Mouse (Mus musculus) embryonic stem cell, embryonic (primary cell): ENCODE results near the gene Hspa8.
"Not testable (repeated sequence)": the region's sequence is repeated elsewhere in the genome, so short reads cannot be mapped to it uniquely, and the experiment has no call there.

Source experiments
- CTCF ChIA-PET, 4 experiments: fragments of 300-600 bp in 2 of 4; fragments of 350-600 bp in 2 of 4; sonication (Branson Sonifier 250); formaldehyde crosslinking; loops; one replicate each; lab custom pipeline; 2022; ENCODE audit warnings: inconsistent platforms in 2 of 4; lab: Charles Lee
- POLR2A ChIA-PET, 4 experiments: fragments of 300-600 bp in 2 of 4; fragments of 350-600 bp in 2 of 4; sonication (Branson Sonifier 250); formaldehyde crosslinking; loops; one replicate each; lab custom pipeline; 2022; ENCODE audit warnings: antibody characterized with exemption in 4 of 4, inconsistent platforms in 1 of 4; lab: Charles Lee

Gene Hspa8

DNA sequence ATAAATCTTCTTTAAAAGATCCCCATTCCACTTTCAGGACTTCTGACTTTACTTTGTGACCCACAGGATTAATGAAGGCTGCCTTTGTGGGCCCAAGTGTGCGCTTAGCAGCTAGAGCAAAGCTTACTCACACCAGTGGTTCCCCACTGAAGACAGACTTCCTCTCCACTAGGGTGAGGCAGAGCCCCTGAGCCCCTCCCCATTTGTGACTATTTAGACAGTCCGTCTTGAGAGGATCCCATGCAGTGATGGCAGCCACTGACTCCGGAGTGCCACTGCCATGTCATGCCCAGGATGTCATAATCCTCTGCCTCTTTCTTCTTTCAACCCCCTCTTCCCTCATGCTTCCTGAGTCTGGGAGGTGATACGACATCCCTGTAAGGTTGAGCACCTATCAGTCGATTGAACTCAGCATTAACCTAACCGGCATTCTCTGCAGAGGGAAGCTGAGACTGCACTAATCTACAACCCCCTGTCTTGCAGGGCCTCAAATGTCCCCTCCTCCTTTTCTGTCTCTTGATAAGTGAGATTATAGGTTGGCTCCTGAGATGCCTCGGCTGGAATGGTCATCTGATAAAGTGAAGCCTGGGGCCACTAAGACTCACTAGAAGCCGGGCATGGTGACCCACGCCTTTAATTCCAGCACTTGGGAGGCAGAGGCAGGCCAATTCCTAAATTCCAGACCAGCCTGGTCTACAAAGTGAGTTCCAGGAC is 2.4 kb upstream of the Hspa8 start:
- POLR2A ChIA-PET: interaction anchor here in 3 of 4 experiments (0.7 to 15.2 kb wide), 20 partner anchors 8 to 558 kb away, joined by 3 to 461 read pairs (median 24); partner anchors contain the start of gene Clmp (in 1 of the 3)
- CTCF ChIA-PET: no interaction called here

DNA sequence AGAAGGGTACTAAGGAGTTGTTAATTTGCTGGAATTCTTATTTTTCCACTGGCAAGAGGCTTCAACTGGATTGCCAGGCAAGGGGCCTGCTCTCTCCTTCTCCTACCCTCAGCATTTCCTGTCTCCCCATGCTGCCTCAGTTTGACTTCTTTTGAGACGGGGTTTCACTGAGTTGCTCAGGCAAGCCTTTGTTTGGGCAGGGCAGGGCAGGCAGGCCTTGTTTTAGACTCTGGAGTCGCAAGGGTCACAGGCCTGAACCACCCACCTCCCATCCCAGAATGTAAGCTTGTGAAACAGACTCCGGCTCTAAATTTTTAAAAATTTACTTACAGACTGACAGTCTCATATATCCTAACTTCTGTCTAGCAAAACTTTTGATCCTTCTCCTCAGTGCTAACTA is 1.7 kb upstream of the Hspa8 start:
- POLR2A ChIA-PET: interaction anchor here (0.6 to 15.2 kb wide), 30 partner anchors 7 to 559 kb away, joined by 3 to 461 read pairs (median 12); partner anchors contain the start of gene Clmp (in 1 of the 4)
- CTCF ChIA-PET: interaction anchor here in 1 of 4 experiments (0.9 kb wide), 1 partner anchor 9 kb away, joined by 3 read pairs; no protein-coding TSS in a partner anchor

DNA sequence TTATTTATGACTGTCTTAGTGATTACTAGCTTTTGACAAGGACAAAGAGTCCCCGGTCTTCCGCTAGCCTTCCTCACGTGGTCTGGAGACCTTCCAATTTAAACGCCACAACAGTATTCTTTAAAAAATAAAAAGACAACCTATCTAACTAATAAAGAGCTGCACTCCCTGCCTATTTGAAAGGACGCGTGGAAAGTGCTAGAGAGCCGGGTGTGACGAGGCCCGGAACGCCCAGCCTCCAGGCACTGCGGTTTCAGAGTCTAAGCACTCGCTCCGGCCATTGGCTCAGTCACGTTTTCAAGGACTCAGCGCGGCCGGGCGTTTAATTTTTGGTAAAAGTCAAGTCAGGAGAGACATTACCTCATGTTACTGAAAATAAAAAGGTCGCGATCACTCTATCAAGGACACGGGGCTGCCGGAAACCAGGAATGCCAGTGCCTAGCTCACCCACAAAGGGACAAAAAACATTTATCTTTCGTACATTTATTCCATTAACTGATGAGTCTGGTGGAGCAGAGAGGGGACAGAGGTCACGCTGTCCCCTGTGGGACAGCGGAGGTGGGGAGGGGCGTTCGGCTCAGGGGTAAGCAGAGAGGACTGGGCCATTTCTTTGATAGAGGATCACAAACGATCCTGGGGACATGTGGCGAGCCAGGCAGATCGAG is 815 bp upstream of the Hspa8 start:
- ChIA-PET CTCF (interaction anchor here in 1 of 4 experiments (0.6 to 1.9 kb wide), 5 partner anchors 9 to 1091 kb away, joined by 3 to 7 read pairs (median 3); no protein-coding TSS in a partner anchor), POLR2A (interaction anchor here (0.6 to 15.2 kb wide), 69 partner anchors 6 to 1396 kb away, joined by 3 to 461 read pairs (median 5); partner anchors contain the start of gene Clmp (in 1 of the 4))

DNA sequence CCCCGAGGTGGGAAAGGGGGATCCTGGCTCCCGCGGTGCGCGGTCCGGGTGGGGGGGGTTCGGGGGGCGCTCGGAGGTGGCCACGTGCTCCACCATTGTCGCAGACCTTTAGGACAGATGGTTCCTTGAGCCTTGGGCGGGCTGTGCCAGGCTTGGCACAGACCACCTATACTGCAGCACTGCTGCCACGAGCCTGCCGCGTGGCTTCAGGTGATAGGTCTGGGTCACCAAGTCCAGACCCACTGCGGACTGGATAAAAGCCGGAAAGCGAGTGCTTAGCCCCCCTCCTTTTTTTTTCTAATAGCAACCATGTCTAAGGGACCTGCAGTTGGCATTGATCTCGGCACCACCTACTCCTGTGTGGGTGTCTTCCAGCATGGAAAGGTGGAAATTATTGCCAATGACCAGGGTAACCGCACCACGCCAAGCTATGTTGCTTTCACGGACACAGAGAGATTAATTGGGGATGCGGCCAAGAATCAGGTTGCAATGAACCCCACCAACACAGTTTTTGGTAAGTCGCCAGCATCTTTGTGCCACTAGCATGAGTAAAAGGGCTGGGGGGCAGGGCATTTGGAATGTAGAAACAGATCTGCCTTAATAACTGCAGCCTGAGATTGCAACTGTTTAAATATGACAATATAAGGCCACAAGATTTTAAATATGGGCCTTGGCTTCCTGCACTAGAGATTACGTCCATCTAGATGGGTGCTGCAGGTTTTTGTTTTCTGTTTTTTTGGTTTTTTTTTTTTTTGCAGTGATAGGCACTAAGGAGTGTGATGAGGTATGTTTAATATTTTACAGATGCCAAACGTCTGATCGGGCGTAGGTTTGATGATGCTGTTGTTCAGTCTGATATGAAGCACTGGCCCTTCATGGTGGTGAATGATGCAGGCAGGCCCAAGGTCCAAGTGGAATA is 1.1 kb downstream of the Hspa8 start:
- POLR2A ChIA-PET: interaction anchor here (0.9 to 15.2 kb wide), 66 partner anchors 6 to 562 kb away, joined by 3 to 461 read pairs (median 6); partner anchors contain the start of genes Hspa8 (in 1 of the 4) and Scn3b (in 1 of the 4)
- CTCF ChIA-PET: interaction anchor here in 3 of 4 experiments (0.6 to 1.9 kb wide), 9 partner anchors 9 to 406 kb away, joined by 3 to 9 read pairs (median 4); no protein-coding TSS in a partner anchor

DNA sequence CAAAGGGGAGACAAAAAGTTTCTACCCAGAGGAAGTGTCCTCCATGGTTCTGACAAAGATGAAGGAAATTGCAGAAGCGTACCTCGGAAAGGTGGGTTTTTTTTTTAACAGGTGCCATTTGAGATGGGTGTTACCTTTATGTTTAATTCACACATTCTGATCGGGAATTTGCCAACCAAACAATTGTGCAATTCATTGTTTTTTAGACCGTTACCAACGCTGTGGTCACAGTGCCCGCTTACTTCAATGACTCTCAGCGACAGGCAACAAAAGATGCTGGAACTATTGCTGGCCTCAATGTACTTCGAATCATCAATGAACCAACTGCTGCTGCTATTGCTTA is 1.7 kb downstream of the Hspa8 start:
- CTCF ChIA-PET: not testable (repeated sequence)
- POLR2A ChIA-PET: interaction anchor here in 2 of 4 experiments (0.7 to 11.8 kb wide), 8 partner anchors 8 to 177 kb away, joined by 3 to 225 read pairs (median 82); partner anchors contain the start of gene Hspa8 (in 1 of the 2)

DNA sequence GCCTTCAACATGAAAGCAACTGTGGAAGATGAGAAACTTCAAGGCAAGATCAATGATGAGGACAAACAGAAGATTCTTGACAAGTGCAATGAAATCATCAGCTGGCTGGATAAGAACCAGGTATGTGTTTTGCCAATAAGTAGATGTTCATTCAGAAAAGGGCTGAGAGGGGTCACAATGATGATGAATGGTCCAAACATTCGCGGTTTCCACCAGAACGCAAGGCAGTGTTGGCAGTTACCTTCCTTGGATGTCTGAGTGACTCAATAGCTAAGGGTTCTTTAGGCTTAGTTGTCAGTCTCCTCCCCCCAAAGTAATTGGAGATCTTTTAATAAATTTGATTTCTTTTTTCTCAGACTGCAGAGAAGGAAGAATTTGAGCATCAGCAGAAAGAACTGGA is 3.8 kb downstream of the Hspa8 start:
- CTCF ChIA-PET: interaction anchor here (0.5 to 1.4 kb wide), 17 partner anchors 13 to 403 kb away, joined by 3 to 14 read pairs (median 3); partner anchors contain the start of gene Bsx (in 1 of the 4)
- POLR2A ChIA-PET: interaction anchor here (0.6 to 11.8 kb wide), 44 partner anchors 9 to 406 kb away, joined by 3 to 225 read pairs (median 4); partner anchors contain the start of gene Hspa8 (in 1 of the 4)

DNA sequence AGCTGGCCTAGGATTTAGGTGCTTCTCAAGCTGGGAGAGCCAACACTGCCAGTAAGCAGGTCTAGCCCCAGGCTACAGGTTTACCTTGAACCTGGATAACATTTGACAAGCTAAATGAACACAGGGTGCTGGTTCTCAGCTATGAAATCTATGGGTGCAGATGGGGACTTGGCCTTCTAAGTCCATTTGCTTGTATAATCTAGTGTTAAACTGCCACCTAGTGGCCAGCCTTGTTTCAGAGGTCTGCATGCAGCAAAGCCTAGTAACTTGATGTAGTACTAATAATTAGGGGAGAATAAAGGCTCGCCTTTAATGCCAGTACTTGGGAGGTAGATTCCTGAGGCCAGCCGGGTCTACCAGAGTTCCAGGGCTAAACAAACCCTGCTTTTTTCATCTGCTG is 4.5 kb downstream of the Hspa8 start:
- CTCF ChIA-PET: interaction anchor here (0.5 to 1.4 kb wide), 19 partner anchors 11 to 402 kb away, joined by 3 to 14 read pairs (median 3); partner anchors contain the start of gene Bsx (in 1 of the 4)

DNA sequence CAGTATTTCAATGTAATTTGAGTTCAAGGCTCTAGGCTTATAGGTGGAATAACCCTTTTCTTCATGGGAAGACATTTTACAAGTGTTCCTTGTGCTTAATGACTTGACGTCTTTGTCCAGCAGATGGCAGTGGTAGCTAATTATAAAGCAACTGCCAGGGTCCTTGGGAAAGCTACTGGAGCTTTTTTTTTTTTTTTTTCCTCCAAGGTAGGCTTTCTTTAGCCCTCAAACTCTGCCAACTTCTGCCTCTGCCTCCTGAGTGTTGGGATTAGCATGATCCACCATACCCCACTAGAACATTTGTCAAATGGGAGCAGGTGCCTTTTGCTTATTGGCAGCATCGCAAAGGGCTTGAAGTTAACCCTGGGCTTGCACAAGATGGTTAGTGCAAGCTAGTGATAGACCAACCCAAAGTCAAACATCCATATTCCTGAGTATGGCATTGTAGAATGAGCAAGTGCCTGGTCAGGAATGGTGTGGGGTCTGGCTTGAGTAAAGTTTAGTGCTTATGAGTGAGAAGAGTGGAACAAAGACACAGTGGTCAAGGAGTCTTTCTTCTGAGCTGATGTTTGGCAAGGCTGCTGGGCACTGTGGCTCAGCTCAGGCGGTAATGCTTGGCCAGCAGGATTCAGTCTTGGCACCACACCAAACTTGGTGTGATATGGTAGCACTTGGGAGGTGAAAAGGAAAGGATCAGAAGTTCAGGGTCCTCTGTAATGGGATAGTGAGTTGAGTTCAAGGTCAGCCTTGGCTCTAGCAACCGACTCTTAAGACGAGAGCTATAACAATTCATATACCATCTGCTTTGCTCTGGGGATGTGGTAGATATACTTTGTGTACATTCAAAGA is 5.9 kb downstream of the Hspa8 start:
- POLR2A ChIA-PET: interaction anchor here (0.6 to 11.8 kb wide), 91 partner anchors 8 to 1383 kb away, joined by 3 to 225 read pairs (median 4); partner anchors contain the start of genes Hspa8 (in 1 of the 4) and Jhy (in 1 of the 4)

More for the DNA sequence above, 4.5 kb downstream of the Hspa8 start:
- POLR2A ChIA-PET: interaction anchor here (0.6 to 11.8 kb wide), 44 partner anchors 8 to 406 kb away, joined by 3 to 225 read pairs (median 4); partner anchors contain the start of genes Crtam (in 1 of the 4) and Hspa8 (in 1 of the 4)

DNA sequence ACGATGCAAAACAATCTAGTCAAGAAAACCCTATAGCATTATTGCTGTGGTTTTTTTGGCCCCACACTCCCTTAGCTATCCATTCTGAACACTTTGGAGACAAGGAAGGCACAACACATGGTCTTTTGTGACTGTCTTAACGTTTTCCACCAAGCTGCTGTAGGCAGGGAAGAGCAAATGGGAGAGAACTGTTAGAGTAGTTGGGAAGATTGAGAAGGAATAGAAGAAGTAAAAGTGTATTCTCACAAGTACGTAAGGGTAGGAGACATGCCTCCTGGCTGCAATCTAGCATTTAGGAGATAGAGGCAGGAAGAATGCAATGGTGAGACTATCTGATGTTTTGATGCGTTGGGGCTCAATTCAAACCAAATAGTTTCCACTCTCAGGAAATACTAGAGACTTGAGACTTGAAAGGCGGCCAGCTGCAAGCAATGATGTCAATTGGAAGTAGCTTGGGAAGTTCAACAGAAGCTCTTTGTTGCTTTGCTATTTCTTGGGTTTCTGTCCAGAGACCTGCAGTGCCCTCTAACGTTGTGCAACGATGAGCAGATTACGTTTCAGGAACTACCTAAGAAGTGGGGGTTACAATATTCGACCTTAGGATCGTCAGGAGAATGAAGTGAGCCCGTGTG is 6.6 kb downstream of the Hspa8 start:
- ChIA-PET POLR2A (interaction anchor here (0.6 to 11.8 kb wide), 58 partner anchors 8 to 1710 kb away, joined by 3 to 225 read pairs (median 5); partner anchors contain the start of genes Hspa8 (in 1 of the 4) and Jhy (in 1 of the 4)), CTCF (interaction anchor here (0.6 to 1.6 kb wide), 14 partner anchors 8 to 628 kb away, joined by 3 to 8 read pairs (median 3); no protein-coding TSS in a partner anchor)

More for the DNA sequence above, 5.9 kb downstream of the Hspa8 start:
- CTCF ChIA-PET: interaction anchor here (0.5 to 1.6 kb wide), 30 partner anchors 8 to 1341 kb away, joined by 3 to 8 read pairs (median 3); no protein-coding TSS in a partner anchor

DNA sequence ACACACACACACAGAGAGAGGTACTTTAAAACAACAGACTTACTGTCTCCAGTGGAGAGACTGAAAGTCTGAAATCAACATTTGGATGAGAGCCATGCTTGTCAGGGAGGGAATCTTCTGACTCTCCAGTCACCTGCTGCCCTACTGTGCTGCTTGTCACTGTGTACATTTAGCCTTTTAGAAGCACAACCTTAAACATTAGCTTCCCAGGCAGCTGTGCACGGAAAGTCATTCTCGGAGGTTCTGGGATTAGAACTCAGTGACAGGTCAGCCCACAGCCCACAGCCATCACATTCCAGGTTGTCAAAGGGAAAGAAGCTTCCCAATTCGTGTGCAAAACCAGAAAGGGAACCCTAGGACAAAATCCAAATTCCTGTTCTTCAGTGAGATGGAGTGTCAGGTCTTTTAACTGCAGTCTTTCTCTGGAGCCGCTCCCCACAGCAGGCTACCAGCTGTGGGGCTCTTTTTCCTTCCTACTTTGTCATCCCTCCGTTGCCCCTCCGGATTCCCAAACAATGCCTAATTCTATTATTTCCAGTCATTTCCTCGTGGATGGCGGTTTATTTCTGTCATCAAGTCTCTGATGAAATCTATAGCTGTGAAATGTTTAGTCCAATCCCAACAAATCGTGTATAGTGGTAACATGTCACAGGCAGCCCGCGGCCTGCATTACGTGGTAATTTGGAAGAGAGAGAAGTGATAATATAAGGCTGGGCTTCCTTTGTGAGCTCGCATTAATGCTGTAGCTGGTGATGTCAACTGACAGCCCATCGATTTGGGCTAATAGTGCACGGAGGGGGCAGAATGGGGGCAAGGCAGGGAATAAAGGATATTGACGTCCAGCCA is 7.5 kb downstream of the Hspa8 start:
- POLR2A ChIA-PET: interaction anchor here (0.6 to 11.8 kb wide), 39 partner anchors 7 to 1711 kb away, joined by 3 to 225 read pairs (median 5); partner anchors contain the start of gene Hspa8 (in 3 of the 4)

DNA sequence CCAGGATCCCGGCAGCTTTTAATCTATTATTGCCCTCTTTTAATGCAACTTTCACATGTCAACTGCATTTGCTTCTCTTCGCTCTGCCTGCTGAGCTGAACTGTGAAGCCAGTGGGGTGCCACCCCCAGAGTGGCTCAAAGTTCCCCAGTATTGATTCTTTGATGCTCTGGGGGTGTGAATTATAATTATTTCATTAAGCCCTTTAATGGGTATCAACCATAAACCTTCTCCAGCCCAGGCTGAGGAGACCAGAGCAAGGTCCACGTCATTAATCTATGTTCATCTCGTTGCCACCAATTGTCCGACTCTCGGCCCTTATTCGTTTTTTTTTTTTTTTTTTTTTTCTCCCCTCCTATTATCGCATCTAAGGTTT is 8.1 kb downstream of the Hspa8 start:
- CTCF ChIA-PET: interaction anchor here in 3 of 4 experiments (0.5 to 1.4 kb wide), 5 partner anchors 10 to 399 kb away, joined by 3 to 12 read pairs (median 4); no protein-coding TSS in a partner anchor
- POLR2A ChIA-PET: interaction anchor here (0.6 to 11.8 kb wide), 20 partner anchors 8 to 478 kb away, joined by 3 to 225 read pairs (median 6); partner anchors contain the start of gene Hspa8 (in 3 of the 4)

More for the DNA sequence above, 7.5 kb downstream of the Hspa8 start:
- CTCF ChIA-PET: interaction anchor here in 3 of 4 experiments (0.8 to 1.4 kb wide), 4 partner anchors 9 to 174 kb away, joined by 3 to 6 read pairs (median 3); no protein-coding TSS in a partner anchor

DNA sequence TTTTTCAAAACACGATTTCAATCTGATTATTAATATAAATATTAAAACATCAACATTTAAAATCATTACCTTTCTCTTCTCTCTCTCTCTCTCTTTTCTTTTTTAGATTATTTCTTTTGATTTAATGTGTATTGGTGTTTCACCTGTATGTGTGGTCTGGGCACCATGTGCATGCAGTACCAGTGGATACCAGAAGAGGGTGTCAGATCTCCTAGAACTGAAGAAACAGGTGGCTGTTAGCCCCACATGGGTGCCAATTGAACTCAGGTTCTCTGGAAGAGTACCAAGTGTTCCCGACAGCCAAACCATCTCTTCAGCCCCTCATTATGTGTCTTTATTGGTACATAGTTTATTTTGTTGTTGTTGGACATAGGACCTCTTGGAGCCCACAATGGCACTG is 11.1 kb downstream of the Hspa8 start:
- CTCF ChIA-PET: interaction anchor here in 1 of 4 experiments (1.0 kb wide), 1 partner anchor 13 kb away, joined by 3 read pairs; no protein-coding TSS in a partner anchor
- POLR2A ChIA-PET: interaction anchor here in 1 of 4 experiments (11.8 kb wide), 1 partner anchor 17 kb away, joined by 225 read pairs; the partner anchor contains the start of gene Hspa8

DNA sequence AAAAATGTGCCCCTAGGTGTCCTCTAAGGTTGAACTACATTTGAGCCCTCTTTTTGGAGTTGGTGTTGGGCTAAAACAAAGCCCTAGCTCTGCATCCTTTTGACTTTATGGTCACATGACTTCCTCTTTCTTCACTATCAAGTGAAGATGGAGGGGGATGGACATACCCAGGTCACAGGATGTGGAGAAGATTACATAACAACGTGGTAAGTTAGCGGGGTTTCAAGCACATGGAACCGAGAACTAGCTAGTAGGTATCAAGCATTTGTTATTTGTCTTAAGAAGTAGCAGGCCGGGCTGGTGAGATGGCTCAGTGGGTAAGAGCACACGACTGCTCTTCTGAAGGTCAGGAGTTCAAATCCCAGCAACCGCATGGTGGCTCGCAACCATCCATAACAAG is 13.3 kb downstream of the Hspa8 start:
- ChIA-PET CTCF (interaction anchor here in 2 of 4 experiments (0.6 to 1.7 kb wide), 3 partner anchors 21 to 57 kb away, joined by 3 to 4 read pairs (median 3); no protein-coding TSS in a partner anchor), POLR2A (interaction anchor here (0.6 to 11.8 kb wide), 6 partner anchors 9 to 62 kb away, joined by 3 to 225 read pairs (median 6); partner anchors contain the start of gene Hspa8 (in 2 of the 4))
